Mouse (Mus musculus) olfactory bulb, adult 2 months (tissue): ENCODE data around the gene Thbd. TPM values are rescaled to one million over a fixed set of nuclear protein-coding genes. Genes with fewer than 3 reads are reported as not detected.

ENCODE experiments used
- H3K27ac ChIP-seq: fragments of 200-500 bp; 2 replicates; pipeline ENCODE4 v1.5.1; 2012; ENCODE audit warnings: low read depth, low read length; ENCODE audit not compliant: insufficient read depth
- H3K4me1 ChIP-seq: fragments of 200-500 bp; 2 replicates; pipeline ENCODE4 v1.6.1; 2012; ENCODE audit warnings: low read length; ENCODE audit not compliant: control insufficient read depth, insufficient read depth
- H3K4me3 ChIP-seq: fragments of 200-500 bp; 2 replicates; pipeline ENCODE4 v1.5.1; 2012; ENCODE audit warnings: mild to moderate bottlenecking, low read depth, low read length, moderate library complexity; ENCODE audit not compliant: insufficient read depth
- CTCF ChIP-seq: fragments of 200-500 bp; IDR thresholded peaks from 2 replicates; pipeline ENCODE4 v1.5.1; 2012; ENCODE audit warnings: low read depth, mild to moderate bottlenecking, low read length, moderate library complexity; ENCODE audit not compliant: insufficient read depth
- POLR2A ChIP-seq: fragments of 200-500 bp; IDR thresholded peaks from 2 replicates; pipeline ENCODE4 v1.6.1; 2012; ENCODE audit warnings: mild to moderate bottlenecking, low read depth, low read length, moderate library complexity; ENCODE audit not compliant: insufficient read depth
- WGBS: fragments of 180-500 bp; shearing (Covaris S2); methylation state at CpG from one replicate; pipeline ENCODE4 v1.1.7; 2018; 5-methylcytosine and 5-hydroxymethylcytosine counted together
- polyA plus RNA-seq: library from polyadenylated mRNA; stranded (reverse); fragments of >200 nt; gene quantifications from 2 replicates; pipeline ENCODE4 v1.2.4, GENCODE M21; 2012; ENCODE audit warnings: low replicate concordance; ENCODE audit not compliant: missing spikeins, insufficient read depth, insufficient read length

Gene Thbd
- polyA plus RNA-seq, 1 experiment = not detected

DNA sequence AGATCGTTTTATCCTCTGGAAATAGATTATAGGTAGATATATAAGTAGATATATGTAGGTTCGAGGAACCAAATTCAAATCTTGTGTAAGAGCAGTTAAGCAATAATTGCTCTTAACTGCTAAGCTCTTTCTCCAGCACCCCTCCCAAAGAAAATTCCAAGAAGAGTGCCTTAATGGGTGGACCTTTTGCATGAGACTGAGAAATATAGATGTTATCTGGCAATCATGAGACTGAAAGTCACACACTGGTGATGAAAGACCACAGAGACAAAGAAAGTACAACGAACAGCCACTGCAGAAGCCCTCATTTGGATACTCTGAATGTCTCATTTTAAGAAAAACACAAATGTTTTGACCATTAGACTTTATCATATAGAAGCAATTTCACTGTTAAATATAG, 20.5 kb upstream of the Thbd start:
- Histone ChIP-seq H3K4me3 (no peak overlapping the region), H3K4me1 (no peaks in the 10 kb centered on the region), H3K27ac (no peak overlapping the region)
- WGBS = 75% methylated on average over 3 of the region's 3 CpGs
- TF ChIP-seq POLR2A (no peak), CTCF (no peak)

DNA sequence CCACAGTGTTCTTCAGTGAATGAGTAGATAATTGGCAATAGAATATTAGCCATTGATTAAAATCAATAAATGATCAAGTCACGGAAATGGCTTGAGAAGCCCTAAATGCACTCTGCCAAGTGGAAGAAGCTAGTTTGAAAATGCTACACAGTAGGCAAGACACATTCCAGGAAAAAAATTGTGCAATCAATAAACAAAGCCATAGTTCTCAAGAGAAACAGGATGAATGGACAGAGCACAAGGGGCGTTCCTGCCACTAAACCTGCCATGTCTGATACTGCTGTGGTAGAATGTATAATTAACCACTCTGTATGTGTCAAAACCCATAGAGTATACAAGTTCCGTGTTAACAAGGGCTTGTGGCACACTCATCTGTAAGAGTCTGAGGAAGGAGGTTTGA, 19.6 kb upstream of the Thbd start:
- Histone ChIP-seq H3K4me3 (no peak overlapping the region), H3K27ac (no peak overlapping the region), H3K4me1 (no peaks in the 10 kb centered on the region)
- TF ChIP-seq POLR2A = no peak
- no peak for TF ChIP-seq CTCF
- WGBS = 65% methylated on average over 3 of the region's 3 CpGs

DNA sequence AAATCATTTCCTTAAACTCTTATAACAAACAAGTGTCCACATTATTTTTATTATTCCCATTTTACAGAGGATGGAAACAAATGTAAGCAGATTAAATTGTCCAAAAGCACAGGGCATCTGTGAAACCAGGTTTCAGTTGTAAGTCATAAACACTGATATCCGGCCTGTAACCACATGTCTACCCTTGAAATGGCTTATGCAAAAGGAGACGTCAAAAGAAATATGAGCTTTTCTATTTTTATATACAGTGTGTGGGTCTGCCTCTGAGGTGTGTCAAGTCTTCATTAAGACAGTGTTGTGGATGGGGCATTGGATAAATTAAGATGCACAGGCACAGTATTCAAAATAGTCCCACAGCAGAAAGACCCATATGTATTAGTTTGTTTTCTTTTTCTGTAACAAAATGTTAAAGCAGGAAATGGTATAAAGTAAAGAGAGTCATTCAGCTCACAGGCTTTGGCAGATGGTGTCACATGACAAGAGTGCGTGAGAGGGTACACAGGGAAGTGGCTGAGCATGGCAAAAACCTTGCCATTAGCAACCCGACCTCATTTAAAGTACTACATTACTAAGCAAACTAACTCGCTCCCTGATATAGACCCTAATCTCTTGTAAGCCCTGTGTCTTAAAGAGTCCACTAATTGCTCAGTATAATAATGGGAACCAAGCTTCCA, 17.9 kb upstream of the Thbd start:
- 87% methylated on average over 5 of the region's 5 CpGs for WGBS

DNA sequence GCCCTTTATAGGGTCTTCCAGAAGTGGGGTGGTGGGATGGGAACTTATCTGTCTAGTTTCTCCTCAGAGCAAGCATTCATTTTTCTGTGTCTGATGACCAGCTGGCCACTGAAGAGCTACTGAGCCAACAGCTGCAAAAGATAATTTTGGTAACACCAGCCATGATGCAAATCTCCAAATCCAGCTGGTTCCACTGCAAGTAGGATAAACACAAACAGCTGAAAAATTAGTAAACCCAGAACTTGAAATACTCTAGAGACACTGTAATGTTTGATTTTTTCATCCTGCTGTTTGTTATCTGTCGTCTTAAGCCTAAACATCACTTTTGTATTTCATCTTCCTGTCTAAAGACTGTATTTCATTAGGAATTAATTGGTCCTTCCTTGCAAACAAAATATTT, 13.7 kb upstream of the Thbd start:
- Histone ChIP-seq H3K4me3 (no peak overlapping the region), H3K27ac (no peak overlapping the region), H3K4me1 (no peaks in the 10 kb centered on the region)
- no peak for TF ChIP-seq POLR2A
- TF ChIP-seq CTCF = no peak
- 65% methylated on average over 1 of the region's 1 CpGs for WGBS

More for the DNA sequence above, 17.9 kb upstream of the Thbd start:
- Histone ChIP-seq H3K4me1 (no peaks in the 10 kb centered on the region), H3K27ac (no peak overlapping the region), H3K4me3 (no peak overlapping the region)
- TF ChIP-seq CTCF = no peak
- TF ChIP-seq POLR2A = no peak

DNA sequence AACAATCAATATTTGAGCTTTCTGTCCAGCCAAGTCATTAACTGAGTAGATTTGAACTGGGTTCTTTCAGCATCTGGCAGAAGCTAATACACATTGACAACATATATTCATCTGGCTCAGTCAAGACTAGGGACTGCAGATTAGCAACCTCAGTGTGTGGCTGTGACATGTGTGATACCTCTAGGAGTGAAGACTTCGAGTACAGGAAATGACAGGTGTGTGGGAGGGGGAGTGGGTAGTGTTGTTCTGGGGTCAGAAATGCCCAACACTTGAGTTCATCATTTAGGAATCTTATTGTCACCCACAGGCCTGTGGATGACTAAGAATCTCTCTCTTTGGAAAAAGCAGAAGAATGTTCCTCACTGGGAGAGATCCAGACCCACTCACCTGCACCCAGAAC, 13.1 kb upstream of the Thbd start:
- H3K27ac ChIP-seq = no peak overlapping the region
- TF ChIP-seq POLR2A = no peak
- TF ChIP-seq CTCF = no peak
- WGBS = 44% methylated on average over 1 of the region's 1 CpGs
- H3K4me3 ChIP-seq = no peak overlapping the region
- H3K4me1 ChIP-seq = no peaks in the 10 kb centered on the region

DNA sequence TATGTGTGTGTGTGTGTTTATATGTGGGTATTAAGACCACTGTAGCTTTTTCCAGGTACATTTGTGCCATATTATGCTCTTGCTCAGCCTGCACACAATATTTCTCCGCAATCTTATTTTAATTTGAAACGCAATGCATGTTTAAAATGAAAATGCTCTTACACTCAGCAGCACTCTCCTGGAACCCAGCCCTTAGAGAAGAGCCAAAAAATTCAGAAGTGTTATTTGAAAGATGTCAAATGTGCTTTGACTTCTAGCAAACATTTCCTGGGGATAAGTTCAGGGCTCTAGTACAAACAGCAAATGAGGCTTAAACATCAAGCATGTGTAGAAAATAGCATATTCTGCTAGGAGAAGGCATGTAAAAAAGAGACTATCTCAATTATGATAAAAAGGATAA, 11.8 kb upstream of the Thbd start:
- H3K27ac ChIP-seq = no peak overlapping the region
- 86% methylated on average over 2 of the region's 2 CpGs for WGBS
- TF ChIP-seq CTCF = no peak
- TF ChIP-seq POLR2A = no peak

DNA sequence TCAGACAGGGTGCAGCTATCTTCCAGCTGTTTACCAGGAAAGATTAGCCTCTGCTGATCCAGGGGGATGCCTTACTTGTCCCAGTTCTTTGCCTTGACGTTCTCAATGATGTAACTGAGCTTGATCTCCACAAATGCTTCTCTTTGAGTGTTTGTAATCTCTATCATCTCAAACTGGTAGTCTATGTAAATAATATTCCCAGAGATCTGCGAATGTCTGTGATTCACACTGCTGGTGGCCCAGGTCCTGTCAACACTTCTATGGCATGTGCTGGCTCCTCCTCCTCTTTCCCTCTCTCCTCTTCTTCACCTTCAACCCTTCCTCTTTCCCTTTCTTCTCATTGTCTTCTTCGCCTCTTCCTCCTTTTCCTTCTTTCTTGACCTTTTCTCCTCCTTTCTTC, 11.2 kb upstream of the Thbd start:
- Histone ChIP-seq H3K4me1 (no peaks in the 10 kb centered on the region), H3K27ac (no peak overlapping the region), H3K4me3 (no peak overlapping the region)
- WGBS = 81% methylated on average over 3 of the region's 3 CpGs
- no peak for TF ChIP-seq POLR2A
- TF ChIP-seq CTCF = no peak

More for the DNA sequence above, 11.8 kb upstream of the Thbd start:
- Histone ChIP-seq H3K4me3 (no peak overlapping the region), H3K4me1 (no peaks in the 10 kb centered on the region)

DNA sequence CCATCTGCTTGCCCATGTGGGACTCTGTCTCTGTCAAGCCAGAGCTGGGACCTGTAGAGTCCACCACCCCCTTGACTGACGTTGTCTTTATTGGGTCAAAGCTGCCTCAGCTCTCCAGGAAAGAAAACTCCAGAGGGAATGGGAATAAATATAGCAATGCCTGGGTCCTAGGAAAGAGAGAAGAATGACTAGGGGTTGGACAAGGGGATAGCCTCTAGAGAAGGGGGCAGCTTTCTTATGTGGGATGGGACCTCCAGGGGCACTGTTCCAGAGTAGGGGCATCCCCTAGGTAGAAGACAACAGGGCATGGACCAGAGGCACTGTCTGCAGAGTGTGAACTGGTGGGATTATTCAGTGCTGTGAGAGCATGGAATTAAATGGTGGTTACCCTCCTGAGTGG, 1.8 kb upstream of the Thbd start:
- TF ChIP-seq POLR2A = no peak
- no peak for TF ChIP-seq CTCF
- Histone ChIP-seq H3K4me3 (no peak overlapping the region), H3K4me1 (peaks cover 16% of the 10 kb centered on the region), H3K27ac (no peak overlapping the region)
- 91% methylated on average over 1 of the region's 1 CpGs for WGBS

DNA sequence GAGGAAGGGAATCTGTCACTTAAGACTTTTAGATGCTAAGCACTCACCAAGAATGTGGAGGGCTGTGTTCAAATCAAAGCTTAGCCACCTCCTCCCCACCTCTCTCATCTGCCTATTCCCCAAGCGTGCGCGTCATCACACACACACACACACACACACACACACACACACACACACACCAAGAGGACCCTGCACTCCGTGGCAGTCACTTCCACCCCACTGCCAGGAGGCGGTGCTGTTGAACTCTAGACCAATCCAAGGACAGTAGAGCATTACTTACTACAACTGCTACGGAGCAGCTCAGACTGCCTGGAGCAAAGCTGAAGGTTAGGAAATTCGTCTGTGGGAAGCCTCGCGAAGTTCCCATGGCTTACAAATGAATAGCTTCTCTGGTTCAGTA, 1.2 kb upstream of the Thbd start:
- 7% methylated on average over 9 of the region's 9 CpGs for WGBS
- H3K4me1 ChIP-seq = peaks cover 16% of the 10 kb centered on the region
- no peak overlapping the region for H3K27ac ChIP-seq
- TF ChIP-seq POLR2A (no peak), CTCF (peak; percentile 34; the same call in 1 of the 2 replicates)
- H3K4me3 ChIP-seq = no peak overlapping the region

DNA sequence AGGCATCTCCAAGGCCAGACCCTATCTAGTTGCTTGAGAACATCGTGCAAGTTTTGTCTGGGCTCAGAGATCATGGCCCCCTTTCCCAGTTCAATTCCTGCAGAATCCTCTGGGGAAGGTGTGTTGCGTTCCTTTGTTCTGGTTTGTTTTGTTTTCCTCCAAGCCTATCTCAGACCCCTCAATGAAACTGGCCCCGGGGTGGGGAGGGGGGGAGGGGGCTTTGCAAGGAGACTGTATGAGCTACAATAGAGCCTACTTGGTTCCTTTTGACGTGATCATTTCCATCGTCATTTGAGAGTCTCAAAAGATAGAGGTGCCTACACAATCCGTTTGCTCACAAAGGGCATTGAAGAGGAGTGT, 753 bp upstream of the Thbd start:
- 19% methylated on average over 6 of the region's 6 CpGs for WGBS
- no peak for TF ChIP-seq POLR2A
- TF ChIP-seq CTCF = no peak
- no peak overlapping the region for H3K4me3 ChIP-seq
- H3K27ac ChIP-seq = no peak overlapping the region
- peaks cover 16% of the 10 kb centered on the region for H3K4me1 ChIP-seq
